Mouse (Mus musculus): Measurements from ENCODE around the gene 2810408A11Rik.
A peak's percentile ranks its signal among the peaks of the same experiment; 100 is the strongest.

- no peak for TF ChIP-seq MYOG (IDR thresholded peaks at IDR 0.05; ENCODE audit: control insufficient read depth in 1 of 3, insufficient read depth in 1 of 3, insufficient read length in 2 of 3, low read depth in 2 of 3)
- no peak for TF ChIP-seq USF1 (IDR thresholded peaks at IDR 0.05; ENCODE audit: low read depth)
- no peak for TF ChIP-seq POLR2A (IDR thresholded peaks at IDR 0.05; ENCODE audit: insufficient read length, low read depth)
- no peak for TF ChIP-seq TCF3 (IDR thresholded peaks at IDR 0.05; ENCODE audit: insufficient read length, low read depth)
- TF ChIP-seq E2F4 (IDR thresholded peaks at IDR 0.05; ENCODE audit: insufficient read depth) = peak; percentile 27
These were observed 33.4 kb upstream of the 2810408A11Rik start for GRCm38 (mm10) chr11:69934169-69934568.
